Mouse (Mus musculus) kidney, adult 10 weeks (tissue): ENCODE data around the gene Vps35. TPM values are rescaled to one million over a fixed set of nuclear protein-coding genes. Genes with fewer than 3 reads are reported as not detected.

Experiments used
- polyA plus RNA-seq: library from polyadenylated mRNA; stranded (reverse); fragments of 350-450 nt; fragmentation: Illumina TruSeq; extraction: RNeasy Lipid Tissue Mini Kit (QIAGEN cat#74804); gene quantifications from one replicate; pipeline ENCODE4 v1.2.3, GENCODE M21; 2014; ENCODE audit warnings: low read depth, low replicate concordance

Gene Vps35
- polyA plus RNA-seq = 485 TPM

GRCm38 (mm10) chr8:85299434-85300077 is at the start of gene Vps35, which contains the start of gene Orc6:
Gene Vps35, minus strand, starts transcription at chr8:85299802.
Gene Orc6, plus strand, starts transcription at chr8:85299632.

GRCm38 (mm10) chr8:85225688-85226087 is 73.9 kb downstream of the Vps35 start, which contains the start of gene Olfr371:
Gene Olfr371, plus strand, starts transcription at chr8:85225988.

Other genes starting within 250 kb of the Vps35 start
- 0.89 TPM for gene Fbxw9, start 239.7 kb downstream of the Vps35 start, polyA plus RNA-seq
- gene Gm5741, start 231.8 kb downstream of the Vps35 start, polyA plus RNA-seq = not detected
- 9.5 TPM for gene Dhps, start 228.0 kb downstream of the Vps35 start, polyA plus RNA-seq
- gene Wdr83os, start 219.1 kb downstream of the Vps35 start, polyA plus RNA-seq = 6.1 TPM
- gene Wdr83, start 218.5 kb downstream of the Vps35 start, polyA plus RNA-seq = 2.3 TPM
- gene Man2b1, start 216.5 kb downstream of the Vps35 start, polyA plus RNA-seq = 7.5 TPM
- gene Zfp791, start 176.7 kb downstream of the Vps35 start, polyA plus RNA-seq = 5.5 TPM
- not detected for gene Cks1brt, start 147.9 kb downstream of the Vps35 start, polyA plus RNA-seq
- not detected for gene Olfr371, start 73.8 kb downstream of the Vps35 start, polyA plus RNA-seq
- 24.8 TPM for gene Orc6, start 170 bp downstream of the Vps35 start, polyA plus RNA-seq
- gene Mylk3, start 86.5 kb upstream of the Vps35 start, polyA plus RNA-seq = 0.93 TPM
- 35.7 TPM for gene 4921524J17Rik, start 133.0 kb upstream of the Vps35 start, polyA plus RNA-seq
- gene Gpt2, start 192.8 kb upstream of the Vps35 start, polyA plus RNA-seq = 39.7 TPM